Mouse (Mus musculus): ENCODE data around the gene Gm20817. TPM values are rescaled to one million over a fixed set of nuclear protein-coding genes. Genes with fewer than 3 reads are reported as not detected.
"Not testable (repeated sequence)": the region's sequence is repeated elsewhere in the genome, so short reads cannot be mapped to it uniquely, and the experiment has no call there.

Gm20817 gene
- not detected in 2 replicates for total RNA-seq (2017)

GRCm38 (mm10) chrY:68832628-68833027, at the start of gene Gm20817:
Gene Gm20817 (minus strand): TSS chrY:68832728.
- ATAC-seq (replicated peaks; ENCODE audit: low read depth, poor library complexity, severe bottlenecking): not testable (repeated sequence)

All from common myeloid progenitor, adult 5-6 weeks (primary cell).